Mouse (Mus musculus): ENCODE measurements around the gene D630003M21Rik. TPM values are rescaled to one million over a fixed set of nuclear protein-coding genes. Genes with fewer than 3 reads are reported as not detected.

Gene D630003M21Rik
- polyA plus RNA-seq (2017; shearing (Covaris generic)) = not detected

GRCm38 (mm10) chr2:158228670-158229502 lies at the start of gene D630003M21Rik:
D630003M21Rik (minus strand) TSS chr2:158229222.

GRCm38 (mm10) chr2:158258005-158258418 lies 29.0 kb upstream of the D630003M21Rik start, which contains the start of gene Bpi:
Bpi (plus strand) TSS chr2:158258094.

GRCm38 (mm10) chr2:158146223-158146622 lies 82.8 kb downstream of the D630003M21Rik start, which contains the start of gene Tgm2:
Tgm2 (minus strand) TSS chr2:158146436.

Other genes with a start within 250 kb of the D630003M21Rik start
- 30.0 TPM for gene Tti1, start 200.8 kb downstream of the D630003M21Rik start, polyA plus RNA-seq (2017; shearing (Covaris generic))
- 44.1 TPM for gene Rprd1b, start 200.7 kb downstream of the D630003M21Rik start, polyA plus RNA-seq (2017; shearing (Covaris generic))
- gene Tgm2, start 82.8 kb downstream of the D630003M21Rik start, polyA plus RNA-seq (2017; shearing (Covaris generic)) = 6.4 TPM
- gene Bpi, start 28.9 kb upstream of the D630003M21Rik start, polyA plus RNA-seq (2017; shearing (Covaris generic)) = not detected
- 1.2 TPM for gene Lbp, start 77.3 kb upstream of the D630003M21Rik start, polyA plus RNA-seq (2017; shearing (Covaris generic))
- not detected for gene Snhg11, start 146.4 kb upstream of the D630003M21Rik start, polyA plus RNA-seq (2017; shearing (Covaris generic))
- 6.4 TPM for gene Ralgapb, start 180.6 kb upstream of the D630003M21Rik start, polyA plus RNA-seq (2017; shearing (Covaris generic))

Data from CD4-positive, CD25-positive, alpha-beta regulatory T cell, adult 9 weeks (primary cell).